Mouse (Mus musculus) thymus, postnatal 10 days (tissue): ENCODE results near the gene Rnf220.
A peak's percentile ranks its signal among the peaks of the same experiment; 100 is the strongest.
"Not testable (repeated sequence)": the region's sequence is repeated elsewhere in the genome, so short reads cannot be mapped to it uniquely, and the experiment has no call there.

Experiments
- DNase-seq, 2 experiments: peaks; one replicate each; pipeline ENCODE4 v3.0.0; 2021; ENCODE audit warnings: low spot score in 2 of 2

Rnf220 gene

GRCm38 (mm10) chr4:117267831-117268437, 228.9 kb downstream of the Rnf220 start:
- DNase-seq: no peak

DNA sequence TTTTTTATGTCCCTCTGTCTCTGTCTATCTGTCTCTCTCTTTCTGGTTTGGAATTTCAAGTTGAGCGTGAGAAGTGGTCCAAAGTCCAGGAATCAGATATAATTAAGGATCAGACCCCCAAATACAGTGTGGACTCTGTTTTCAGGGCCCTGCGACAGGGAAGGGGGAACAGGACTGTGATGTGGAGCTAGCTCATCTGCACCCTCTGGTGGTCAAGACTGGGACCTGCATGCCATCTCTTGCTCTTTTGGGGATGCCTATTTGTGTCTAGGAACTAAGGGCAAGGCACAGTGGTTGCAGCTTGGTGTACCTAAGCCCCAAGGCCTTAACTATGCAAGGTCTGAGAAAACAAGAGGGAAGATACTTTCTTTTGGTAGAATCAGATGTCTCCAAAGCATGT, 229.6 kb downstream of the Rnf220 start:
- DNase-seq: peak; percentile 48 to 77

DNA sequence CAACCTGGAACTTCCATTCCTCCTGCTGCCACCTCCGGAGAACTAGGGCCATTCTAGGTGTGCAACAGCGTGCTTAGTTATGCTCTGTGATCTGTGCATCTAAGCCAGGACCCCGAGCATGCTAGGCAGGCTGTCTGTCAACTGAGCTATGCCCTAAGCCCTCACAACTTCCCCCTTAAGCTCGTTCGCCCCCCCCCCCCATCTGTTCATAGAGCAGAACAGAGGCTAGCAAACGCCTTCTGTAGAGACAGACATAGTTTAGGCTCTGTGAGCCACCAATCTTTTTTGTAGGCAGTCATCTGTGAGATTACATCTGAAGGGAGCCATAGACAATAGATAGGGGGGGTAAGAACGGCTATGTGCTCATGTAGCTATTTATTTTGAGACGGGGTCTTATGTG, 233.9 kb downstream of the Rnf220 start:
- no peak for DNase-seq

DNA sequence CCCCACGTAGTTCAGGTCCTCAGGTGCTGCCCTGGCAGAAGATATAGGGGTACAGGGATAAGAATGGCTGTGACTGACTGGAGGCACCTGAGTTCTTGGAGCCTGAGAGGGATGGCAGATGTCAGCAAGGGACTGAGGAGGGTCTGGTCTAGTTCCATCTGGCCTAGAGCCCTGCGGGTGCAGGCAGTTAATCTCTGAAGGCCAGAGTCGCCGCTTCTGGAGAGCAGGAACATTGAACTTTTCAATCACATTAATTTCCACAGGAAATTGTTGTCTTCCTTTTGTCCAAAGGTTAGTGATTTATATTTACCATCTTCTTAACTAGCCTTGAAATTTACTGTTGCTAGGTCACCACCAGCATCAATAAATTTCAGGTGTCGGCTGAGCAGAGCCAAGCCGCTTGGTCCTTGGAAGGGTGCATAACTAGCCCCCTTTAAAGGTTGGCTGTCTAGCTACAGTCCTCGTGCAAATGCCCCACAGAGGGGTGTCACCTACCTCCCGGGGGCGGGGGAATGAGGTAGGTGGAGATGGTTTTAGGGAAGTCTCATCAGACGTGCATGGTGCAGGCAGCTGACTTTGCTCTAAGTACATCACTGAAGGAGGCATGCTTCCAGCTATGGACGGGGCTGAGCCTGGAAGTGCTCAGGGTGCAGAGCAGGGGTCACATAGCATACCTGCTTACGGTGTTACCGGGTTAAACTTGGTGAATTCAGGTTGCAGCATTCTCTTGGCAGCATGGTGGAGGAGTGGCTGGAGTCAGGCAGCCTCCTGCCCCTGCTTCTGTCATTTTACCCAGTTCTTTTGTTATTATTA, 234.5 kb downstream of the Rnf220 start:
- DNase-seq: no peak

DNA sequence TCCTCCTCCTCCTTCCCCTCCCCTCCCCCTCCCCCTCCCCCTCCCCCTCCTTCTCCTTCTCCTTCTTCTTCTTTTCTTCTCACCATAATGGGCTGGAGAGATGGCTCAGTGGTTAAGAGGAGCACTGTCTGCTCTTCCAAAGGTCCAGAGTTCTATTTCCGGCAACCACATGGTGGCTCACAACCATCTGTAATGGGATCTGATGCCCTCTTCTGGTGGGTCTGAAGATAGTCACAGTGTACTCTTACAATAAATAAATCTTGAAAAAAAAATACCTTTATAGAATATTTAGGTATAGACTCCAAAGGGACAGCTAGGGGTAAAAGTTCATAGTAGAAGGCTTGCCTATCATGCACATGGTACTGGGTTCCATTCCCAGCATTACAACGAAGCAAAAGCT, 235.6 kb downstream of the Rnf220 start:
- DNase-seq: no peak

GRCm38 (mm10) chr4:117259909-117260308, 236.9 kb downstream of the Rnf220 start:
- not testable (repeated sequence) for DNase-seq

DNA sequence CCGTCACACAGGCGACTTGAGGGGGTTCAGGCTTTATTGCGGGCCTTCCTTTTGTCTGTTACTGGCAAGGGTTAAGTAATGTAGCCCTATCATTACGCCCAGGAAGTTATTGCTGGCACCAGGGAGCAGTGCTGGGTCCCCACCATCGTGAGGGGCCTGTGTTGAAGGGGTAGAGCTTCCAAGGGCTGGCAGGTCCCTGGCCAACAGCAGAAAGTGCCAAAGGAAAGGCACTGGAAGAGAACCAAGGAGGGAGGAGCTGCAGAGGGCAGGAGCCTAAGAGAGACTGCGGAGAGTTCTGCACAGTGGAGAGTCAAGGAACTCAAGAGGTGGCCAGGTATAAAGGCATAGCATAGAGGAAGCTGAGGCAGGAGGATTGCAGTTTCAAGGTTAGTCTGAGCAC, 242.2 kb downstream of the Rnf220 start:
- DNase-seq: no peak

GRCm38 (mm10) chr4:117254017-117254627, 242.7 kb downstream of the Rnf220 start:
- no peak for DNase-seq

- DNase-seq: no peak
Observed at GRCm38 (mm10) chr4:117253218-117254016, 243.4 kb downstream of the Rnf220 start.

GRCm38 (mm10) chr4:117252755-117253154, 244.1 kb downstream of the Rnf220 start:
- no peak for DNase-seq

- DNase-seq: no peak
Observed at GRCm38 (mm10) chr4:117252351-117252750, 244.5 kb downstream of the Rnf220 start.

DNA sequence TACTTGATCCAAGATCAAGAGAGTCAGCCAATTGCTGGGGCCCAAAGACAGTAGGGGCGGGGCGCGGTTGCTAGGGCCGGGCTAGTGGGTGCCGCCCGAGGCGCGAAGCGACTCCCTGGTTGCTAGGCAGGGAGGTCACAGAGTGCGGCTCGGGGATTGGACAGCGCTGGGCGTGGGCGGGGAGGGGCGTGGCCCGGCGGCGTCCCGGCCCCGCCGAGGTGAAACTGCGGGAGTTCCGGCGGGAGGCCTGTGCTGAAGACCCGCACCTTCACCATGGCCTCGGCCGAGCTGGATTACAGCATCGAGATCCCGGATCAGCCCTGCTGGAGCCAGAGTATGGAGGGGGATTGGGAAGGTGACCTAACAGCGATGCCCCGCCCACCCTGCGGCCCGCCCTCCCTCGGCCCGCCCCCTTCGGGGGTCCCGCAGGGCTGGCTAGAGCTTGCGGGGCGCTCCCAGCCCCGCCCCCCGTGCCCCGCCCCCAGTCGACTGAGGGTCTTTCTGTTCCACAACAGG, 245.0 kb downstream of the Rnf220 start, which contains the start of the genes Tmem53 and Armh1:
Gene Tmem53, plus strand, starts transcription at position 151 of the 516 bp plus-strand sequence.
Gene Armh1, minus strand, starts transcription at position 325 of the 516 bp plus-strand sequence.
- DNase-seq: peak; percentile 88

- DNase-seq: no peak
Observed at GRCm38 (mm10) chr4:117250982-117251381, 245.9 kb downstream of the Rnf220 start.

- DNase-seq: no peak
Observed at GRCm38 (mm10) chr4:117240867-117241266, 256.0 kb downstream of the Rnf220 start.

GRCm38 (mm10) chr4:117239153-117239552, 257.7 kb downstream of the Rnf220 start:
- no peak for DNase-seq

- DNase-seq: no peak
Observed at GRCm38 (mm10) chr4:117235822-117236221, 261.0 kb downstream of the Rnf220 start.

DNA sequence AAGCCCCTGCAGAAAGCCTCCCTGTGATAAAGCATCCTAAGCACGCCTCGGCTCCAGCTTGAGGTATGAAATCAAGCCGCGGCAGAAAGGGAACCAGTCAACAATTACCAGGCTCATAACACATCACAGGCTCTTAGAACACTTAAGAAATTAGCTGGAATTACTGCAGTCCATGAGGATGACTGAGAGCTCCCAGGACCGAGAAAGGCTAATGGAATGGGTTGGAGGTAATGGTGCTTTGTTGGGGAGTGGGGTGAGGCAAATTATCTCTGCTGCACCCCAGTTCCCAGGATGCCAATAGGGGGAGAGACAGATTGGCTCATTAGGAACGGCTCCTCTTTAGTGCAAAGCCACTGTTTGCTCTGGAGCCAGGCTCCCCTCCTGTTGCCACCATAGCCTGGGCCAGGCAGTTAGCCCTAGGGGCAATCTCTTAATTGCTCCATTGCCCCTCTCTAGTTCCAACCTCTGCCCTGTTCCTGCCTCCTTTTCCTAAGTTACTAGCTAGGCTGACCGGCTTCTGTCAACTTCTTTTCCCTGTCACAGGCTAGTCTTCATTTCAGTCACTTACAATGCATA, 262.6 kb downstream of the Rnf220 start:
- no peak for DNase-seq

GRCm38 (mm10) chr4:117231208-117231607, 265.6 kb downstream of the Rnf220 start:
- DNase-seq: no peak

- no peak for DNase-seq
Observed at GRCm38 (mm10) chr4:117230331-117230730, 266.5 kb downstream of the Rnf220 start.

- DNase-seq: no peak
Observed at GRCm38 (mm10) chr4:117229590-117229989, 267.3 kb downstream of the Rnf220 start.

GRCm38 (mm10) chr4:117225250-117225649, 271.6 kb downstream of the Rnf220 start:
- DNase-seq: no peak
